Mouse (Mus musculus): ENCODE measurements around the gene Blvrb. TPM values are rescaled to one million over a fixed set of nuclear protein-coding genes. Genes with fewer than 3 reads are reported as not detected.

Blvrb gene
- polyA plus RNA-seq, 1 experiment from 2014 or later = 853 TPM

GRCm38 (mm10) chr7:27446051-27446450 lies 1.7 kb upstream of the Blvrb start:
- Histone ChIP-seq H3K9ac (ENCODE audit: low read depth, low read length) (peak overlapping the region; percentile 55), H3K27me3 (ENCODE audit: control insufficient read depth, insufficient read depth, low read depth, low read length) (peaks cover 42% of the 10 kb centered on the region)
- ATAC-seq (ENCODE audit: low read depth) = no peak

GRCm38 (mm10) chr7:27446521-27447418 lies 1.0 kb upstream of the Blvrb start:
- H3K36me3 ChIP-seq (ENCODE audit: control insufficient read depth, insufficient read depth) = peaks cover 6% of the 10 kb centered on the region; the same call in 1 of the 2 replicates
- H3K27ac ChIP-seq (ENCODE audit: low read length) = no peak overlapping the region
- 12% methylated on average over 30 of the region's 53 CpGs for WGBS (ENCODE audit: insufficient replicate concordance)
- H3K4me1 ChIP-seq (ENCODE audit: control insufficient read depth, low read depth, low read length) = peaks cover 35% of the 10 kb centered on the region
- no peak for ATAC-seq (ENCODE audit: low read depth)
- peaks cover 42% of the 10 kb centered on the region for H3K27me3 ChIP-seq (ENCODE audit: control insufficient read depth, insufficient read depth, low read depth, low read length)
- H3K9me3 ChIP-seq (replicated peaks; ENCODE audit: control insufficient read depth, low read length) = no peaks in the 10 kb centered on the region
- peak overlapping the region; percentile 58 for H3K4me3 ChIP-seq (ENCODE audit: low read depth, low read length)
- peak overlapping the region; percentile 86 for H3K4me2 ChIP-seq (ENCODE audit: low read depth, low read length)
- peak overlapping the region; percentile 55 for H3K9ac ChIP-seq (ENCODE audit: low read depth, low read length)

More at GRCm38 (mm10) chr7:27446051-27446450, 1.7 kb upstream of the Blvrb start:
- Histone ChIP-seq H3K36me3 (ENCODE audit: control insufficient read depth, insufficient read depth) (peaks cover 3% of the 10 kb centered on the region; the same call in 1 of the 2 replicates), H3K4me3 (ENCODE audit: low read depth, low read length) (peak overlapping the region; percentile 58), H3K9me3 (replicated peaks; ENCODE audit: control insufficient read depth, low read length) (no peaks in the 10 kb centered on the region), H3K27ac (ENCODE audit: low read length) (no peak overlapping the region), H3K4me2 (ENCODE audit: low read depth, low read length) (peak overlapping the region; percentile 86), H3K4me1 (ENCODE audit: control insufficient read depth, low read depth, low read length) (peaks cover 30% of the 10 kb centered on the region)
- WGBS (ENCODE audit: insufficient replicate concordance) = 13% methylated on average over 18 of the region's 18 CpGs

- WGBS (ENCODE audit: insufficient replicate concordance) = 21% methylated on average over 15 of the region's 15 CpGs
- peak overlapping the region; percentile 88 for H3K9ac ChIP-seq (ENCODE audit: low read depth, low read length)
Measured at GRCm38 (mm10) chr7:27448421-27449206, 836 bp downstream of the Blvrb start.

GRCm38 (mm10) chr7:27449256-27449862 lies 1.6 kb downstream of the Blvrb start:
- Histone ChIP-seq H3K4me3 (ENCODE audit: low read depth, low read length) (peak overlapping the region; percentile 74), H3K36me3 (ENCODE audit: control insufficient read depth, insufficient read depth) (peaks cover 23% of the 10 kb centered on the region), H3K9me3 (replicated peaks; ENCODE audit: control insufficient read depth, low read length) (no peaks in the 10 kb centered on the region), H3K4me2 (ENCODE audit: low read depth, low read length) (peak overlapping the region; percentile 87), H3K9ac (ENCODE audit: low read depth, low read length) (peak overlapping the region; percentile 88), H3K4me1 (ENCODE audit: control insufficient read depth, low read depth, low read length) (peaks cover 52% of the 10 kb centered on the region), H3K27ac (ENCODE audit: low read length) (peak overlapping the region; percentile 99), H3K27me3 (ENCODE audit: control insufficient read depth, insufficient read depth, low read depth, low read length) (peaks cover 30% of the 10 kb centered on the region)
- 25% methylated on average over 10 of the region's 10 CpGs for WGBS (ENCODE audit: insufficient replicate concordance)
- ATAC-seq (ENCODE audit: low read depth) = 0 out of 2 replicates have a peak, but pooled peaks have one; percentile 8

More at GRCm38 (mm10) chr7:27448421-27449206, 836 bp downstream of the Blvrb start:
- peak overlapping the region; percentile 74 for H3K4me3 ChIP-seq (ENCODE audit: low read depth, low read length)
- H3K36me3 ChIP-seq (ENCODE audit: control insufficient read depth, insufficient read depth) = peaks cover 18% of the 10 kb centered on the region
- peaks cover 34% of the 10 kb centered on the region for H3K27me3 ChIP-seq (ENCODE audit: control insufficient read depth, insufficient read depth, low read depth, low read length)
- ATAC-seq (ENCODE audit: low read depth) = peak; percentile 78
- H3K9me3 ChIP-seq (replicated peaks; ENCODE audit: control insufficient read depth, low read length) = no peaks in the 10 kb centered on the region
- peaks cover 47% of the 10 kb centered on the region for H3K4me1 ChIP-seq (ENCODE audit: control insufficient read depth, low read depth, low read length)
- peak overlapping the region; percentile 99 for H3K27ac ChIP-seq (ENCODE audit: low read length)
- peak overlapping the region; percentile 87 for H3K4me2 ChIP-seq (ENCODE audit: low read depth, low read length)

GRCm38 (mm10) chr7:27451359-27451758 lies 3.6 kb downstream of the Blvrb start:
- peak overlapping the region; percentile 87 for H3K4me2 ChIP-seq (ENCODE audit: low read depth, low read length)
- H3K4me1 ChIP-seq (ENCODE audit: control insufficient read depth, low read depth, low read length) = peaks cover 63% of the 10 kb centered on the region
- peaks cover 10% of the 10 kb centered on the region for H3K27me3 ChIP-seq (ENCODE audit: control insufficient read depth, insufficient read depth, low read depth, low read length)
- peak overlapping the region; percentile 74 for H3K4me3 ChIP-seq (ENCODE audit: low read depth, low read length)
- H3K27ac ChIP-seq (ENCODE audit: low read length) = peak overlapping the region; percentile 86; the same call in 1 of the 2 replicates
- no peaks in the 10 kb centered on the region for H3K9me3 ChIP-seq (replicated peaks; ENCODE audit: control insufficient read depth, low read length)
- WGBS (ENCODE audit: insufficient replicate concordance) = 77% methylated on average over 2 of the region's 2 CpGs
- H3K36me3 ChIP-seq (ENCODE audit: control insufficient read depth, insufficient read depth) = peaks cover 32% of the 10 kb centered on the region
- no peak for ATAC-seq (ENCODE audit: low read depth)
- 0 out of 2 replicates have a peak overlapping the region, but pooled peaks have one; percentile 16 for H3K9ac ChIP-seq (ENCODE audit: low read depth, low read length)

GRCm38 (mm10) chr7:27452206-27452770 lies 4.5 kb downstream of the Blvrb start:
- 62% methylated on average over 13 of the region's 13 CpGs for WGBS (ENCODE audit: insufficient replicate concordance)
- Histone ChIP-seq H3K27me3 (ENCODE audit: control insufficient read depth, insufficient read depth, low read depth, low read length) (peaks cover under 1% of the 10 kb centered on the region; the same call in 1 of the 2 replicates), H3K4me1 (ENCODE audit: control insufficient read depth, low read depth, low read length) (peaks cover 59% of the 10 kb centered on the region), H3K9ac (ENCODE audit: low read depth, low read length) (peak overlapping the region; percentile 47), H3K4me3 (ENCODE audit: low read depth, low read length) (peak overlapping the region; percentile 45), H3K9me3 (replicated peaks; ENCODE audit: control insufficient read depth, low read length) (no peaks in the 10 kb centered on the region), H3K36me3 (ENCODE audit: control insufficient read depth, insufficient read depth) (peaks cover 39% of the 10 kb centered on the region), H3K27ac (ENCODE audit: low read length) (peak overlapping the region; percentile 86), H3K4me2 (ENCODE audit: low read depth, low read length) (peak overlapping the region; percentile 87)
- no peak for ATAC-seq (ENCODE audit: low read depth)

GRCm38 (mm10) chr7:27454461-27455121 lies 6.8 kb downstream of the Blvrb start:
- peak overlapping the region; percentile 86 for H3K27ac ChIP-seq (ENCODE audit: low read length)
- peaks cover 77% of the 10 kb centered on the region for H3K4me1 ChIP-seq (ENCODE audit: control insufficient read depth, low read depth, low read length)
- 15% methylated on average over 10 of the region's 10 CpGs for WGBS (ENCODE audit: insufficient replicate concordance)
- H3K9me3 ChIP-seq (replicated peaks; ENCODE audit: control insufficient read depth, low read length) = no peaks in the 10 kb centered on the region
- peak; percentile 70 for ATAC-seq (ENCODE audit: low read depth)
- H3K9ac ChIP-seq (ENCODE audit: low read depth, low read length) = peak overlapping the region; percentile 48
- peak overlapping the region; percentile 44 for H3K4me3 ChIP-seq (ENCODE audit: low read depth, low read length)
- peaks cover 56% of the 10 kb centered on the region for H3K36me3 ChIP-seq (ENCODE audit: control insufficient read depth, insufficient read depth)
- H3K4me2 ChIP-seq (ENCODE audit: low read depth, low read length) = peak overlapping the region; percentile 51
- H3K27me3 ChIP-seq (ENCODE audit: control insufficient read depth, insufficient read depth, low read depth, low read length) = no peaks in the 10 kb centered on the region

GRCm38 (mm10) chr7:27455273-27455672 lies 7.5 kb downstream of the Blvrb start:
- Histone ChIP-seq H3K9me3 (replicated peaks; ENCODE audit: control insufficient read depth, low read length) (no peaks in the 10 kb centered on the region), H3K36me3 (ENCODE audit: control insufficient read depth, insufficient read depth) (peaks cover 63% of the 10 kb centered on the region), H3K4me2 (ENCODE audit: low read depth, low read length) (peak overlapping the region; percentile 51; the same call in 1 of the 2 replicates), H3K27ac (ENCODE audit: low read length) (peak overlapping the region; percentile 86), H3K4me3 (ENCODE audit: low read depth, low read length) (no peak overlapping the region; the same call in 1 of the 2 replicates), H3K9ac (ENCODE audit: low read depth, low read length) (peak overlapping the region; percentile 48), H3K27me3 (ENCODE audit: control insufficient read depth, insufficient read depth, low read depth, low read length) (no peaks in the 10 kb centered on the region), H3K4me1 (ENCODE audit: control insufficient read depth, low read depth, low read length) (peaks cover 75% of the 10 kb centered on the region)
- no peak for ATAC-seq (ENCODE audit: low read depth)
- WGBS (ENCODE audit: insufficient replicate concordance) = 74% methylated on average over 3 of the region's 3 CpGs
